Mouse (Mus musculus): ENCODE measurements around the gene Hdac9. TPM values are rescaled to one million over a fixed set of nuclear protein-coding genes. Genes with fewer than 3 reads are reported as not detected.

Hdac9 gene
- polyA plus RNA-seq, 1 experiment from 2014 or later: 17.0 TPM

DNA sequence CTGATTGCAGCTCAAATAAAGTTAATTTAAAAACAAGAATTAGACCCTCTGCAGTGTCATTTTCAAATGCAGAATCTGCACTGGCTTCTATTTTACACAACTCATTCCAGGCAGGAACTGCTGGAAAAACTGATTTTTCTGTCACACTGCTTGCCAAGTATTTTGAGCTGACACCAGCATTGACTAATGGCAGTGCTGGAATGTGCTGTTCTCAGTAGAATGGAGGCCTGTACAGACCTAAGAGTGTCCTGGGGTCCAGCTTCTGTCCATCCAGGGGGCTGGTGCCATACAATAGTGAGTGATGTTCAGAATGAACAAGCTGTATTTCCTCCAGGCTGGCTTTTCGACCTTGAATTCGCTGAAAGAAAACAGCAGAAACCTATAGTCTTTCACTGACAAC is 629.7 kb downstream of the Hdac9 start:
- H3K9ac ChIP-seq (replicated peaks; ENCODE audit: low read length): no peak overlapping the region
- no peak overlapping the region for H3K4me3 ChIP-seq (replicated peaks; ENCODE audit: low read depth, low read length)
- no peaks in the 10 kb centered on the region for H3K27me3 ChIP-seq (ENCODE audit: control insufficient read depth, insufficient read depth, low read length)
- ATAC-seq (ENCODE audit: low FRiP score, low TSS enrichment) (no peak), DNase-seq (no peak)
- no peaks in the 10 kb centered on the region for H3K36me3 ChIP-seq (ENCODE audit: control insufficient read depth, insufficient read depth, low read length)
- H3K4me1 ChIP-seq (ENCODE audit: control insufficient read depth, insufficient read depth, low read length): no peaks in the 10 kb centered on the region
- no peak overlapping the region for H3K27ac ChIP-seq (replicated peaks; ENCODE audit: low read depth, low read length)
- WGBS: 86% methylated on average over 2 of the region's 2 CpGs
- no peak overlapping the region for H3K4me2 ChIP-seq (ENCODE audit: low read length)
- H3K9me3 ChIP-seq (ENCODE audit: control insufficient read depth, low read length): no peaks in the 10 kb centered on the region

DNA sequence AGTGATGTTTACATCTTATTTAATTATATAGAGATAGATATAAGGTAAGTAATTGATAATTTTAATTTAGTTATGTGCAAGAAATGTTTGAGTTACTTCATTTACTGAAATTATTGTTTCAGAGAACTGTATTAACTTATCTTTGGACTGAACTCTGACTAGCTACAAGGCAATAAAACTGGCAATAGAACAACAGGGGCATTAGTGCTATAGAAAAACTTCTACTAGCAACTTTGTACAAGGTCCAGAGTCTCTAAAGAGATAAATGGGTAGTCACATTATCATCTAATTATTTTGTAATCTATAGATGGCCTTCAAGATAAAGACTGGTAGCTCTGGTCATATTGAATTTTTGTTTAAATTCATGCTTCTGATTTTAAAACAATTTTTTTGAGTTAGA is 632.0 kb downstream of the Hdac9 start:
- H3K9ac ChIP-seq (replicated peaks; ENCODE audit: low read length): no peak overlapping the region
- no peak for DNase-seq
- no peaks in the 10 kb centered on the region for H3K9me3 ChIP-seq (ENCODE audit: control insufficient read depth, low read length)
- ATAC-seq (ENCODE audit: low FRiP score, low TSS enrichment): no peak
- H3K4me2 ChIP-seq (ENCODE audit: low read length): no peak overlapping the region
- H3K4me1 ChIP-seq (ENCODE audit: control insufficient read depth, insufficient read depth, low read length): no peaks in the 10 kb centered on the region
- no peak overlapping the region for H3K4me3 ChIP-seq (replicated peaks; ENCODE audit: low read depth, low read length)
- H3K36me3 ChIP-seq (ENCODE audit: control insufficient read depth, insufficient read depth, low read length): no peaks in the 10 kb centered on the region
- no peak overlapping the region for H3K27ac ChIP-seq (replicated peaks; ENCODE audit: low read depth, low read length)
- H3K27me3 ChIP-seq (ENCODE audit: control insufficient read depth, insufficient read depth, low read length): no peaks in the 10 kb centered on the region

- Histone ChIP-seq H3K9ac (replicated peaks; ENCODE audit: low read length) (no peak overlapping the region), H3K4me1 (ENCODE audit: control insufficient read depth, insufficient read depth, low read length) (no peaks in the 10 kb centered on the region), H3K9me3 (ENCODE audit: control insufficient read depth, low read length) (no peaks in the 10 kb centered on the region), H3K4me2 (ENCODE audit: low read length) (no peak overlapping the region), H3K27ac (replicated peaks; ENCODE audit: low read depth, low read length) (no peak overlapping the region), H3K27me3 (ENCODE audit: control insufficient read depth, insufficient read depth, low read length) (no peaks in the 10 kb centered on the region), H3K36me3 (ENCODE audit: control insufficient read depth, insufficient read depth, low read length) (no peaks in the 10 kb centered on the region), H3K4me3 (replicated peaks; ENCODE audit: low read depth, low read length) (no peak overlapping the region)
- 89% methylated on average over 3 of the region's 3 CpGs for WGBS
- DNase-seq (no peak), ATAC-seq (ENCODE audit: low FRiP score, low TSS enrichment) (no peak)
Observed at GRCm38 (mm10) chr12:34284396-34284795, 632.5 kb downstream of the Hdac9 start.

DNA sequence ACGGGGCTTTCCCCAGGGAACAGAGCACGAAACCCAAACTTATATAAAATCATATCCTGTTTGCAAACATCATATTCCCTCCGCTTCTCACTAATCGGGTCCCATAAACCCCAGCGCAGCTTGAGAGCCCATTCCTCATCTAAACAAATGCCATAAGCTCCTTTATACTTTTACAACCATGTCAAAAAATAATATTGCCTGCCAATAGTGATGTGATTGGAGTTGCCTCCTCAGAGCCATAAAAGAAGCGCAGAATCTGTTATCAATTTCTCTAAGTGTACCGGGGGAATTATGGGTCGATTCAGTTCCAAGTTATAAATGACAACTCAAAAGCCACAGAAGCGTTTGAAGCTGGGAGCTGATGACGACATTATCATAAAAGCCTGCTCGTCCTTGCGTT is 638.1 kb downstream of the Hdac9 start:
- Histone ChIP-seq H3K4me1 (ENCODE audit: control insufficient read depth, insufficient read depth, low read length) (no peaks in the 10 kb centered on the region), H3K9ac (replicated peaks; ENCODE audit: low read length) (no peak overlapping the region), H3K27me3 (ENCODE audit: control insufficient read depth, insufficient read depth, low read length) (no peaks in the 10 kb centered on the region), H3K4me3 (replicated peaks; ENCODE audit: low read depth, low read length) (no peak overlapping the region), H3K9me3 (ENCODE audit: control insufficient read depth, low read length) (no peaks in the 10 kb centered on the region), H3K36me3 (ENCODE audit: control insufficient read depth, insufficient read depth, low read length) (no peaks in the 10 kb centered on the region), H3K27ac (replicated peaks; ENCODE audit: low read depth, low read length) (no peak overlapping the region), H3K4me2 (ENCODE audit: low read length) (no peak overlapping the region)
- WGBS: 80% methylated on average over 12 of the region's 12 CpGs
- ATAC-seq (ENCODE audit: low FRiP score, low TSS enrichment) (no peak), DNase-seq (no peak)

DNA sequence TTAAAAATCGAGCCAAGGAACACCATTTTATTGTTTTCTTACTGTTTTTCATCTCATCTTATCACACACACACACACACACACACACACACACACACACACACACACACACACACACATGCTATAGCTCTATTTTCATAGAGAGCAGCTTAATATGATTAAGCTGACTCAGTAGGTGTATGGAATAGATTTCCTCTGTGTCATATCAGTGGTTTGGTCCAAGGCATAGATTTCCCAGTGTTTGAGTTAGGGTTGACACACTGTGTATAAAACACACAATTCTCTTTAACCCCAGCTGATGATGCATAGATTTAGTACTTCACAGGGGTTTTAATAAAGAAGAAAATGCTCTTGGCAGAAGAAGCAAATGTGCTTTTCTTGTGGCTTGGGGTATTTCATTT is 643.1 kb downstream of the Hdac9 start:
- no peaks in the 10 kb centered on the region for H3K9me3 ChIP-seq (ENCODE audit: control insufficient read depth, low read length)
- H3K27ac ChIP-seq (replicated peaks; ENCODE audit: low read depth, low read length): no peak overlapping the region
- ATAC-seq (ENCODE audit: low FRiP score, low TSS enrichment): no peak
- H3K27me3 ChIP-seq (ENCODE audit: control insufficient read depth, insufficient read depth, low read length): no peaks in the 10 kb centered on the region
- DNase-seq: no peak
- H3K4me3 ChIP-seq (replicated peaks; ENCODE audit: low read depth, low read length): no peak overlapping the region
- no peak overlapping the region for H3K9ac ChIP-seq (replicated peaks; ENCODE audit: low read length)
- 73% methylated on average over 1 of the region's 1 CpGs for WGBS
- H3K36me3 ChIP-seq (ENCODE audit: control insufficient read depth, insufficient read depth, low read length): no peaks in the 10 kb centered on the region
- H3K4me1 ChIP-seq (ENCODE audit: control insufficient read depth, insufficient read depth, low read length): no peaks in the 10 kb centered on the region
- H3K4me2 ChIP-seq (ENCODE audit: low read length): no peak overlapping the region

- H3K4me3 ChIP-seq (replicated peaks; ENCODE audit: low read depth, low read length): no peak overlapping the region
- WGBS: 74% methylated on average over 6 of the region's 6 CpGs
- no peak for ATAC-seq (ENCODE audit: low FRiP score, low TSS enrichment)
Observed at GRCm38 (mm10) chr12:34270096-34270495, 646.8 kb downstream of the Hdac9 start.

GRCm38 (mm10) chr12:34269472-34270040 is 647.3 kb downstream of the Hdac9 start:
- H3K4me1 ChIP-seq (ENCODE audit: control insufficient read depth, insufficient read depth, low read length): no peaks in the 10 kb centered on the region
- no peaks in the 10 kb centered on the region for H3K9me3 ChIP-seq (ENCODE audit: control insufficient read depth, low read length)
- H3K27me3 ChIP-seq (ENCODE audit: control insufficient read depth, insufficient read depth, low read length): no peaks in the 10 kb centered on the region
- no peak overlapping the region for H3K4me3 ChIP-seq (replicated peaks; ENCODE audit: low read depth, low read length)
- H3K9ac ChIP-seq (replicated peaks; ENCODE audit: low read length): no peak overlapping the region
- H3K36me3 ChIP-seq (ENCODE audit: control insufficient read depth, insufficient read depth, low read length): no peaks in the 10 kb centered on the region
- H3K27ac ChIP-seq (replicated peaks; ENCODE audit: low read depth, low read length): no peak overlapping the region
- H3K4me2 ChIP-seq (ENCODE audit: low read length): no peak overlapping the region
- 81% methylated on average over 13 of the region's 13 CpGs for WGBS
- ATAC-seq (ENCODE audit: low FRiP score, low TSS enrichment) (no peak), DNase-seq (no peak)

More at GRCm38 (mm10) chr12:34270096-34270495, 646.8 kb downstream of the Hdac9 start:
- H3K4me2 ChIP-seq (ENCODE audit: low read length): no peak overlapping the region
- no peaks in the 10 kb centered on the region for H3K27me3 ChIP-seq (ENCODE audit: control insufficient read depth, insufficient read depth, low read length)
- H3K36me3 ChIP-seq (ENCODE audit: control insufficient read depth, insufficient read depth, low read length): no peaks in the 10 kb centered on the region
- no peaks in the 10 kb centered on the region for H3K9me3 ChIP-seq (ENCODE audit: control insufficient read depth, low read length)
- no peak overlapping the region for H3K27ac ChIP-seq (replicated peaks; ENCODE audit: low read depth, low read length)
- H3K9ac ChIP-seq (replicated peaks; ENCODE audit: low read length): no peak overlapping the region
- DNase-seq: no peak
- no peaks in the 10 kb centered on the region for H3K4me1 ChIP-seq (ENCODE audit: control insufficient read depth, insufficient read depth, low read length)

DNA sequence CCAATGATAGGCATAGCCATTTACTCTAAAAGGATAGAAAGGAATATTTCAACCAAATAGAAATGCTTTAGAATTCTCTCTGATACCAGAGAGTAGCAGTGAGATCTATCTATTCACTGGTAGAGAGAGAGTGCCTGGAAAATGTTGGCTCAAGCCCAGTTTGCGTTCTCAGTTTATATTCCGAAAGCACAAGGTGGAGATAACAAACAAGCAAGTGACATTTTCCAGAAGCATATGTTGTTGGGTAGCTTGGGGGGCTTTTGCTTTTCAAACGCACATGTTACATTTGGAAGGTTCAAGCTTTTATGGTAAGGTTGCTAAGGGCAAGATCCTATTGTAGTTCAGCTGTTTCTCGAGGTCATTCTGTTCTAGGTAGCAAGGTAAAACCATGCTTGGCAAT is 657.2 kb downstream of the Hdac9 start:
- no peak overlapping the region for H3K4me2 ChIP-seq (ENCODE audit: low read length)
- H3K27me3 ChIP-seq (ENCODE audit: control insufficient read depth, insufficient read depth, low read length): no peaks in the 10 kb centered on the region
- ATAC-seq (ENCODE audit: low FRiP score, low TSS enrichment) (no peak), DNase-seq (no peak)
- H3K36me3 ChIP-seq (ENCODE audit: control insufficient read depth, insufficient read depth, low read length): no peaks in the 10 kb centered on the region
- WGBS: 90% methylated on average over 4 of the region's 4 CpGs
- no peaks in the 10 kb centered on the region for H3K9me3 ChIP-seq (ENCODE audit: control insufficient read depth, low read length)
- H3K27ac ChIP-seq (replicated peaks; ENCODE audit: low read depth, low read length): no peak overlapping the region
- no peaks in the 10 kb centered on the region for H3K4me1 ChIP-seq (ENCODE audit: control insufficient read depth, insufficient read depth, low read length)
- no peak overlapping the region for H3K9ac ChIP-seq (replicated peaks; ENCODE audit: low read length)
- no peak overlapping the region for H3K4me3 ChIP-seq (replicated peaks; ENCODE audit: low read depth, low read length)

DNA sequence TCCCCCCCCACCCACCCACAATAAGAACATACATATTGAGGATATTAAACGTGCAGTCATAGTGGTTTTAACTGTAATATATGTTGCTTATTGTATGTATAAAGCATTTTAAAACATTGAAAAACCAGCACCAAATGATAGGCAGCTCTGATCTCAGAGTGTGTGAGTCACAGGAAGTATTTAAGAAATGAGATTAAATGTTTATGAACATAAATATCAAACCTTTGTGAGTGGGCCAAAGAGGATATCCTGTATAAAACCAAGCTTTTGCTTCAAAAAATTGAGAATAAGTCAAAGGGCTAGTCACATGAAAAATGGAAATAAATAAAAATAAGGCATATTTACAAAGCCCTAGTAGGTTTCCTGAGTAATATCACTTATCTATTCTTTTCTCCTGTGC is 667.7 kb downstream of the Hdac9 start:
- DNase-seq (no peak), ATAC-seq (ENCODE audit: low FRiP score, low TSS enrichment) (no peak)
- Histone ChIP-seq H3K27ac (replicated peaks; ENCODE audit: low read depth, low read length) (no peak overlapping the region), H3K9ac (replicated peaks; ENCODE audit: low read length) (no peak overlapping the region), H3K36me3 (ENCODE audit: control insufficient read depth, insufficient read depth, low read length) (no peaks in the 10 kb centered on the region), H3K27me3 (ENCODE audit: control insufficient read depth, insufficient read depth, low read length) (no peaks in the 10 kb centered on the region), H3K4me2 (ENCODE audit: low read length) (no peak overlapping the region), H3K4me3 (replicated peaks; ENCODE audit: low read depth, low read length) (no peak overlapping the region), H3K9me3 (ENCODE audit: control insufficient read depth, low read length) (no peaks in the 10 kb centered on the region), H3K4me1 (ENCODE audit: control insufficient read depth, insufficient read depth, low read length) (no peaks in the 10 kb centered on the region)
- 81% methylated on average over 1 of the region's 1 CpGs for whole genome bisulfite sequencing

Data from midbrain, embryonic 14.5 days (tissue).